In the genomic region with DNA sequence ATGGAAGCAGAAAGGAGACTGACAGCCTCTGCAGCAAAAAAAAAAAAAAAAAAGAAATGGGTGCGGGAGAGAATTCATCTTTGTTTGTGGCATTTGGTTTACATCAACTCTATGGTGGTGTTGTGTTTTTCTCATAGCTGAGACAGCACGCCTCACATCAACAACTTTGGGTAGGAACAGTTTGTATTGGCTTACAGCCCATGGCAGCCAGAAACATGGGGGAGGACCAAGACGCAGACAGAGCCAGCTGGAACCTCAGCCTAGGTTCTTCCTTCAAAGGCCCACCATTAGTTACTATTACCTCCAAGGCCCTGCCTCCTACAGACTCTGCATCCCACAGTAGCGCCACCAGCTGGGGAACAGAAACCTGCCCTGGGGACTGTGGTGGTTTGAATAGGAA, we compare ENCODE assay signal across 16 mouse cellular contexts. TPM values are rescaled to one million over a fixed set of nuclear protein-coding genes. Genes with fewer than 3 reads are reported as not detected.
DNase-seq lines count a peak whose midpoint lies in the region; ATAC-seq and TF ChIP-seq lines count a peak whose summit lies in the region.
"Had no signal": no experiment of that assay in that cellular context is flagged by ENCODE, and none has a peak within 500 bp of the region (broad histone marks: within the 10 kb centered on the region; RNA-seq: fewer than 3 reads in every experiment).

No protein-coding gene starts in this region.

- WGBS in forebrain, postnatal 0 days, result 65% methylated on average over 4 of the region's 4 CpGs
- WGBS in forebrain, embryonic 10.5 days, result 86% methylated on average over 4 of the region's 4 CpGs

- no peaks in the 10 kb centered on the region for H3K9me3 ChIP-seq in forebrain, postnatal 0 days (ENCODE audit: low read length)
- no peaks in the 10 kb centered on the region for H3K9me3 ChIP-seq in forebrain, embryonic 10.5 days
- H3K9me3 ChIP-seq: neural tube, embryonic 13.5 days; stomach, embryonic 15.5 days had no signal

- peak; percentile 8 for DNase-seq in forebrain, postnatal 0 days
- DNase-seq in forebrain, embryonic 10.5 days (ENCODE audit: extremely low spot score, low spot score), result no peak
- DNase-seq in ovary, postnatal 36 days (ENCODE audit: low spot score), result peak; percentile 7
- DNase-seq in ovary, postnatal 14 days (ENCODE audit: low spot score), result no peak
- peak; percentile 35 to 39 for DNase-seq in kidney, postnatal 4 days
- no peak for DNase-seq in thymus, postnatal 36 days
- DNase-seq in gastrocnemius, postnatal 4 days (ENCODE audit: low spot score in 2 of 2), result no peak
- DNase-seq in gastrocnemius, postnatal 36 days, result no peak
- DNase-seq: adrenal gland, postnatal 25 days; cerebellum, postnatal 10 days; gastrocnemius, postnatal 10 days; thymus, postnatal 4 days had no signal

- H3K27me3 ChIP-seq in forebrain, postnatal 0 days (ENCODE audit: insufficient read depth, low read length), result no peaks in the 10 kb centered on the region
- no peaks in the 10 kb centered on the region for H3K27me3 ChIP-seq in forebrain, embryonic 10.5 days (ENCODE audit: poor library complexity, severe bottlenecking)
- H3K27me3 ChIP-seq: CH12.LX; neural tube, embryonic 13.5 days; stomach, embryonic 15.5 days had no signal

- no peak overlapping the region for H3K4me3 ChIP-seq in forebrain, postnatal 0 days (ENCODE audit: low read depth, low read length)
- no peak overlapping the region for H3K4me3 ChIP-seq in forebrain, embryonic 10.5 days
- H3K4me3 ChIP-seq: left cerebral cortex, adult 2 months; neural tube, embryonic 13.5 days; stomach, embryonic 15.5 days had no signal

- H3K27ac ChIP-seq in forebrain, postnatal 0 days (ENCODE audit: low read depth, low read length), result no peak overlapping the region
- no peak overlapping the region for H3K27ac ChIP-seq in forebrain, embryonic 10.5 days
- H3K27ac ChIP-seq: left cerebral cortex, adult 2 months; neural tube, embryonic 13.5 days; stomach, embryonic 15.5 days had no signal

- no peak for TF ChIP-seq CTCF in forebrain, postnatal 0 days (IDR thresholded peaks at IDR 0.05; ENCODE audit: low read depth)

- no peak for ATAC-seq in forebrain, postnatal 0 days

- H3K36me3 ChIP-seq in forebrain, postnatal 0 days (ENCODE audit: insufficient read depth), result no peaks in the 10 kb centered on the region
- H3K36me3 ChIP-seq in forebrain, embryonic 10.5 days (replicated peaks), result no peaks in the 10 kb centered on the region
- H3K36me3 ChIP-seq: neural tube, embryonic 13.5 days; stomach, embryonic 15.5 days had no signal

- no peak overlapping the region for H3K9ac ChIP-seq in forebrain, postnatal 0 days
- H3K9ac ChIP-seq: neural tube, embryonic 13.5 days; stomach, embryonic 15.5 days had no signal

- intact Hi-C loops in gastrocnemius, postnatal 36 days (cut with DNase I), result no loop called here

- no peaks in the 10 kb centered on the region for H3K4me1 ChIP-seq in forebrain, postnatal 0 days (ENCODE audit: insufficient read depth)
- no peaks in the 10 kb centered on the region for H3K4me1 ChIP-seq in forebrain, embryonic 10.5 days
- H3K4me1 ChIP-seq: neural tube, embryonic 13.5 days; stomach, embryonic 15.5 days had no signal

- no peak overlapping the region for H3K4me2 ChIP-seq in forebrain, postnatal 0 days (ENCODE audit: low read depth)
- H3K4me2 ChIP-seq: neural tube, embryonic 13.5 days; stomach, embryonic 15.5 days had no signal

RNA-seq across cellular contexts. Expression of a gene that starts 29.8 kb away (rescaled TPM):
- 28.5 and 39.3 TPM in 2 replicates for total RNA-seq in forebrain, postnatal 0 days (2014; rRNA removed)
- 34.9 and 39.4 TPM in 2 replicates for polyA plus RNA-seq in forebrain, postnatal 0 days (2015; fragmentation: Nextera tagmentation; extraction: Ambion mirVana)
- polyA plus RNA-seq in forebrain, embryonic 10.5 days (2016; fragmentation: Nextera tagmentation; extraction: Ambion mirVana), result 94.8 and 102 TPM in 2 replicates
- total RNA-seq in gastrocnemius, postnatal 4 days (2021), result 10 to 100 TPM; 23.5 to 24.4 TPM
- total RNA-seq in gastrocnemius, postnatal 36 days (2021), result 10 to 100 TPM; 11.9 to 13.7 TPM

RNA-seq across cellular contexts. Expression of a gene that starts 42.9 kb away (rescaled TPM):
- total RNA-seq in forebrain, postnatal 0 days (2014; rRNA removed), result 6.4 and 7.0 TPM in 2 replicates
- 3.2 and 3.7 TPM in 2 replicates for polyA plus RNA-seq in forebrain, postnatal 0 days (2015; fragmentation: Nextera tagmentation; extraction: Ambion mirVana)
- 1.2 and 1.5 TPM in 2 replicates for polyA plus RNA-seq in forebrain, embryonic 10.5 days (2016; fragmentation: Nextera tagmentation; extraction: Ambion mirVana)
- 1 to 10 TPM; 5.4 to 5.5 TPM for total RNA-seq in gastrocnemius, postnatal 4 days (2021)
- 1 to 10 TPM; 2.0 to 2.2 TPM for total RNA-seq in gastrocnemius, postnatal 36 days (2021)
- total RNA-seq: CH12.LX had no signal

Comparison
In these comparisons a context has a peak if more than half of its experiments do, and no peak if none do; other contexts are left out.
1. DNase-seq: peak in forebrain, postnatal 0 days (single experiment), ovary, postnatal 36 days (single experiment) and kidney, postnatal 4 days (2 of 2); none in forebrain, embryonic 10.5 days (single experiment), ovary, postnatal 14 days (single experiment), thymus, postnatal 36 days (0 of 2), gastrocnemius, postnatal 4 days (0 of 2) and gastrocnemius, postnatal 36 days (0 of 2).